Mouse (Mus musculus): ENCODE measurements around the gene Tnfrsf9. TPM values are rescaled to one million over a fixed set of nuclear protein-coding genes. Genes with fewer than 3 reads are reported as not detected.
"Not testable (repeated sequence)": the region's sequence is repeated elsewhere in the genome, so short reads cannot be mapped to it uniquely, and the experiment has no call there.

Tnfrsf9 gene
- polyA plus RNA-seq, 1 experiment from 2014 or later, result 0.33 TPM

DNA sequence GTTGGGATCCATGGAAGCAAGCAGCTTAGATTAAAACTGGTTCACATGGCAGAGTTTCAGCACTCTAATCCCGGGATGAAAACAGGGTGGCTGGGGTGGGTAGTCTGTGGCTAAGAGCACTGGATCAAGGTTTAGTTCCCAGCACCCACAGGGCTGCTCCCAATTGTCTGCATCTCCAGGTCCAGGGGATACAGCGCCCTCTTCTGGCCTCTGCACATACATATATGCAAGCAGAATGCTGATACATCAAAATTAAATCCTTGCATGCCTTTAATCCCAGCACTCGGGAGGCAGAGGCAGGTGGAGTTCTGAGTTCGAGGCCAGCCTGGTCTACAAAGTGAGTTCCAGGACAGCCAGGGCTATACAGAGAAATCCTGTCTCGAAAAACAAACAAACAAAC is 5.8 kb upstream of the Tnfrsf9 start:
- DNase-seq; ATAC-seq; H3K27me3 ChIP-seq (ENCODE audit: insufficient read depth, low read length); H3K9me3 ChIP-seq (ENCODE audit: low read length); H3K4me3 ChIP-seq (ENCODE audit: low read depth, low read length); H3K9ac ChIP-seq (replicated peaks): not testable (repeated sequence)
- H3K4me1 ChIP-seq (ENCODE audit: insufficient read depth), result peaks cover 20% of the 10 kb centered on the region
- 67% methylated on average over 5 of the region's 5 CpGs for WGBS (ENCODE audit: insufficient replicate concordance)
- TF ChIP-seq CTCF (IDR thresholded peaks at IDR 0.05; ENCODE audit: low read depth), result peak; percentile 50
- H3K4me2 ChIP-seq (ENCODE audit: low read depth, low read length), result peak overlapping the region; percentile 94
- H3K27ac ChIP-seq (ENCODE audit: low read depth), result peak overlapping the region; percentile 97
- peaks cover 24% of the 10 kb centered on the region for H3K36me3 ChIP-seq (replicated peaks; ENCODE audit: insufficient read depth, low read length)

DNA sequence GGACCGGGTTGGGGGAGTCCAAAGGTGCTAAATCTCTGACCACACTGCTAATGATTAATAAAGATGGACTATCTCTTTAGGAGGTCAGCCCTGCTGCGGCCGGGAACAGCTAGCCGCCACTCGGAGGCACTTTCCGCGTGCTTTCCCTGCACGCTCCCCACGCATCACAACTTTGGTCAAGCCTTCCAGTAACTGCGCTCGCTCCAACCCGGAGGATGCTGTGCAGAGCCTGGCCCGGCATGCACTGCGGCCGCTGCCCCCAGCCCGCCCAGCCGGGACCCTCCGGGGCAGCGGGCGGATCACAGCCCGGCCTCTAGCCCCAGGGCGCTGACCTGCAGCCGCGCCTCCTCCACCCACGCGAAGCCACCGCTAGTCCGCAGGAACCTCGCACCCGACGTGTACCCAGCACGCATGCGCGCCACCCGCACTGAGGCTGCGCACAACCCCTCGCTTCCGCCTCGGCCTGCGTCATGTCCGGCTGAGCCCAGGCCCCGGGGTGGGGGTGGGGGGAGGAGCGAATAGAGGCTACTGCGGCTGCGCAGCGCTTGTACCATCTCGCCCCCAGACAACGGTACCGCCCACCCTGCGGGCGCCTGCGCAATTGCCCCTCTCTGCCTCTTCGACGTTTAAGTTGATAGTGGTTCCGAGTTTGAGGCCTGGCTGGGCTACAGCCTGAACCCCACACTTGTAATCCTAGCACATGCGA is 4.8 kb upstream of the Tnfrsf9 start:
- H3K9ac ChIP-seq (replicated peaks), result peak overlapping the region; percentile 81
- H3K27me3 ChIP-seq (ENCODE audit: insufficient read depth, low read length), result no peaks in the 10 kb centered on the region
- DNase-seq, result peak; percentile 100
- no peaks in the 10 kb centered on the region for H3K9me3 ChIP-seq (ENCODE audit: low read length)
- peak; percentile 86 for ATAC-seq
- under 1% methylated on average over 56 of the region's 56 CpGs for WGBS (ENCODE audit: insufficient replicate concordance)
- H3K4me2 ChIP-seq (ENCODE audit: low read depth, low read length), result peak overlapping the region; percentile 94
- TF ChIP-seq EP300 (IDR thresholded peaks at IDR 0.05; ENCODE audit: low read depth), result no peak
- peak; percentile 33 for TF ChIP-seq CTCF (IDR thresholded peaks at IDR 0.05; ENCODE audit: low read depth)
- H3K4me1 ChIP-seq (ENCODE audit: insufficient read depth), result peaks cover 26% of the 10 kb centered on the region
- peak overlapping the region; percentile 78 for H3K4me3 ChIP-seq (ENCODE audit: low read depth, low read length)
- H3K27ac ChIP-seq (ENCODE audit: low read depth), result peak overlapping the region; percentile 97
- peaks cover 20% of the 10 kb centered on the region for H3K36me3 ChIP-seq (replicated peaks; ENCODE audit: insufficient read depth, low read length)

DNA sequence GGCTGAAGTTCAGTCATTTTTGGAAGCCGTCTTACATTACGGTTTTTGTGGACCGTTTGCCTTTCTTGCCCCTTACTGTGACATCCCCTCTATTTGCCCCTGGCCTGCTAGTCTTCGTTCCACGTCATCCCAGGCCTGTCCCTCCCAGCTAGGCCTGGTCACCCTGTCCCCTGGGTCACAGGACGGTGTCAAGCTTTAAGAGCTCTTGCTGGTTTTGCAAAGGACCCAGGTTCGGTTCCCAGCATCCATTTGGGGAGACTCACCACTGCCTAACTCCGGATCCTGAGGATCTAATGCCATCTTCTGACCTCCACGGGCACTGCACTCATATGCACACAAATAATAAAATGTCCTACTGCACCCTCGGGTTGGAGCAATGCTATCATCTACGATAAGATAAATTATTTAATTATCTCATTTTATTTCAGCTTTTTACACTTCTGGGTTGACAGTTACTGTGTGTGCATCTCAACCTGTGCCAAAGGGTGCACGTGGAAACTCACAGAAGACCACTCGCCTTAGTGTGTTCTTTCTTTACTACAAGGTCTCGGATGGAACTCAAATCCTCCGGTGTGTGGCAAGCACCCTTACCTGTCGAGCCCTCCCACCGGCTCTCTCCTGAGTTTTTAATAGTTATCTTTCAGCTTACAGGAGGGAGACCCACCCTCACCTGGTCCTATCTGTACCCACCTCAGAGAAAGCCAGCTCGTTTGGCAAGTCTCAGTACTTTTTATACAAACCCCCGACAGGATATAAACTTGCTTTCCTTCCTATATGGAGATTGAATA is 4.0 kb upstream of the Tnfrsf9 start:
- TF ChIP-seq CTCF (IDR thresholded peaks at IDR 0.05; ENCODE audit: low read depth) (0 out of 2 replicates have a peak, but pooled peaks have one; percentile 14), EP300 (IDR thresholded peaks at IDR 0.05; ENCODE audit: low read depth) (no peak)
- Histone ChIP-seq H3K4me2 (ENCODE audit: low read depth, low read length) (peak overlapping the region; percentile 94), H3K27ac (ENCODE audit: low read depth) (peak overlapping the region; percentile 56), H3K9me3 (ENCODE audit: low read length) (no peaks in the 10 kb centered on the region), H3K36me3 (replicated peaks; ENCODE audit: insufficient read depth, low read length) (peaks cover 15% of the 10 kb centered on the region), H3K4me1 (ENCODE audit: insufficient read depth) (peaks cover 32% of the 10 kb centered on the region), H3K27me3 (ENCODE audit: insufficient read depth, low read length) (no peaks in the 10 kb centered on the region), H3K9ac (replicated peaks) (peak overlapping the region; percentile 16; the same call in 1 of the 2 replicates), H3K4me3 (ENCODE audit: low read depth, low read length) (peak overlapping the region; percentile 78)
- DNase-seq (no peak), ATAC-seq (no peak)
- 87% methylated on average over 19 of the region's 19 CpGs for WGBS (ENCODE audit: insufficient replicate concordance)

DNA sequence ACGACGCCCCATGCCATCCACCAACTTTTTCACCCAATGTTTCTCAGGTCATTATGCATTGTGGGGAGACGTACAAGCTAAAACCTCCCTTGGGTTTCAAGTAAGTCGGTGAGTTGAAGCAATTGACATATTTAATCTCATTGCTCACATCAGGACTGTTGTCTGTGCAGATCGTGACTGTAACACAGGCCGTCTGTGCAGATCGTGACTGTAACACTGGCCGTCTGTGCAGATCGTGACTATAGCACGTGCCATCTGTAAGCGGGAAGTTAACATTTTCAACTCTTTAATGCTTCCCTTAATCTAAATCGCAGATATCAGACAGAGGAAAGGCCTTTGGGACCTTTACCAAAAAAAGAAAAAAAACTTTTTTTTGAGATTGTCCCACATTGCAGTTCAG is 619 bp upstream of the Tnfrsf9 start:
- WGBS (ENCODE audit: insufficient replicate concordance), result 13% methylated on average over 12 of the region's 12 CpGs
- Histone ChIP-seq H3K4me2 (ENCODE audit: low read depth, low read length) (peak overlapping the region; percentile 80), H3K9ac (replicated peaks) (peak overlapping the region; percentile 86), H3K27ac (ENCODE audit: low read depth) (peak overlapping the region; percentile 97), H3K36me3 (replicated peaks; ENCODE audit: insufficient read depth, low read length) (no peaks in the 10 kb centered on the region), H3K4me3 (ENCODE audit: low read depth, low read length) (peak overlapping the region; percentile 81), H3K27me3 (ENCODE audit: insufficient read depth, low read length) (no peaks in the 10 kb centered on the region), H3K4me1 (ENCODE audit: insufficient read depth) (peaks cover 34% of the 10 kb centered on the region), H3K9me3 (ENCODE audit: low read length) (no peaks in the 10 kb centered on the region)
- TF ChIP-seq CTCF (IDR thresholded peaks at IDR 0.05; ENCODE audit: low read depth), result no peak
- TF ChIP-seq EP300 (IDR thresholded peaks at IDR 0.05; ENCODE audit: low read depth), result no peak
- no peak for DNase-seq
- no peak for ATAC-seq

DNA sequence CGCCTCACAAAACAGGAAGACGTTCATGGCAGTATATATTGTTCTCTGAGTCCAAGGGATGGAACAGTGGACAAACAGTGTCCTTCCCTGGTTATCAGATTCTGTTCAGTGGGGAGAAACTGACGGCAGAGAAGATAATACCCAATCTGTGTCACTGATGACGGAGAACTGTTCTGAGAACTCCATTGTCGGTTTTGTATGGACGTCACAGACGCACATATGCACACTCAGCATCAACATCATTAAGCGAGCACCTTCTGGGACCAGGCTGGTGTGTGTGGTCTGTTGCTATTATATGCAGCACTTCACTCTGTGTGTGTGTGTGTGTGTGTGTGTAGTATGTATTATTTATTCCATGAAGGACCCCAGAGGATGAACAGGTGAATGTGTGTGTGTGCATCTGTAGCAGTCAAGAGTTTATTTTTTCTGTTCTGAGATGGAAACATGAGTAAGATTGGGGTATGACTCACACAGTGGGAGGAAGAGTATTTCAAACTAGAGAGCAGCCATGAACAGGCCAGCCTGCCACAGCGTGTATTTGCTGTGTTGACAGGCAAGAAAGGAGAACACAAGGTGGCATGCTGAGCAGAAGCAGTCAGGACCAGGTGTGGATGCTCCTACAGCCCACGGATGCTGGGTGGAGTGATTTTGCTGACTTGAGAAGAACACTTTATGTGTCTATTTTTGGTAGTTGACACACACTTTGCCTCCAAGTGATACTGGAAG is 982 bp downstream of the Tnfrsf9 start:
- H3K4me2 ChIP-seq (ENCODE audit: low read depth, low read length), result peak overlapping the region; percentile 80
- no peak for ATAC-seq
- peak overlapping the region; percentile 81 for H3K4me3 ChIP-seq (ENCODE audit: low read depth, low read length)
- no peak for DNase-seq
- H3K27me3 ChIP-seq (ENCODE audit: insufficient read depth, low read length), result no peaks in the 10 kb centered on the region
- no peaks in the 10 kb centered on the region for H3K9me3 ChIP-seq (ENCODE audit: low read length)
- peak overlapping the region; percentile 86 for H3K9ac ChIP-seq (replicated peaks)
- TF ChIP-seq EP300 (IDR thresholded peaks at IDR 0.05; ENCODE audit: low read depth) (no peak), CTCF (IDR thresholded peaks at IDR 0.05; ENCODE audit: low read depth) (no peak)
- 45% methylated on average over 10 of the region's 10 CpGs for WGBS (ENCODE audit: insufficient replicate concordance)
- no peaks in the 10 kb centered on the region for H3K36me3 ChIP-seq (replicated peaks; ENCODE audit: insufficient read depth, low read length)
- H3K27ac ChIP-seq (ENCODE audit: low read depth), result peak overlapping the region; percentile 97
- peaks cover 25% of the 10 kb centered on the region for H3K4me1 ChIP-seq (ENCODE audit: insufficient read depth)
